Mouse (Mus musculus): ENCODE measurements around the gene Nelfa. TPM values are rescaled to one million over a fixed set of nuclear protein-coding genes. Genes with fewer than 3 reads are reported as not detected.
"Not testable (repeated sequence)": the region's sequence is repeated elsewhere in the genome, so short reads cannot be mapped to it uniquely, and the experiment has no call there.

Nelfa gene
- polyA plus RNA-seq (2015; fragmentation: Nextera tagmentation; extraction: Ambion mirVana) = 45.2 and 51.5 TPM in 2 replicates

DNA sequence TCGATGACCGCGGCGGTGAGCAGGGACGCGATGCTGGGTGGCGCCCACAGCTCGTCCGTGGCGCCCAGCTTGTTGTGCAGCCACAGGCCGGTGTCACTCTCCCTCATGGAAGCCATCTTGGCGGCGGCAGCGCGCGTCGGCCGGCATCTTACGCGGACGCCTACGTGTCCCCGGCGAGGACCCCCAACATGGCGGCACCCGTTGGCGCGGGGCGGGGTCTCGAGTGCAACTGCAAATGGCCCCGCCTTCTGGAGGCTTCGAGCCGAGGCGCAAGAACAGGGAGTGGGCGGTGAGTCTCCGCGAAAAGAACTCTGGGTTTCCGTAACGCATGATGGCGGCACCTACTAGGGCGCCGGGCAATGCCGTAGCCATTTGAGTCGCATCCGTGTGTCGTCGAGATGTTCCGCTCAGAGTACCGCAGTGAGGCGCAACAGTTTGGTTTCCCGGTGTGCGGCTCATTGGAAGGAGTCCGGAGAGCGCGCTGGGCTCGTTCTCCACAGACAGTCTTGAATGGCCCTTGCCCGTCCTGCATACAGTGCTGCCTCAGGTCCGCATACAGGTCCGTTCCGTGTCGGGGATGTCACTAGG, at the start of gene Nelfa:
Nelfa (minus strand) TSS at position 294 of the 588 bp plus-strand sequence.
- DNase-seq (ENCODE audit: low spot score) = peak; percentile 99

- peak; percentile 88 for DNase-seq (ENCODE audit: low spot score)
Measured at GRCm38 (mm10) chr5:33983309-33984121, 47.3 kb upstream of the Nelfa start, which contains the start of gene Gm1673. TSS of gene Gm1673 (plus strand) at chr5:33983433.

DNA sequence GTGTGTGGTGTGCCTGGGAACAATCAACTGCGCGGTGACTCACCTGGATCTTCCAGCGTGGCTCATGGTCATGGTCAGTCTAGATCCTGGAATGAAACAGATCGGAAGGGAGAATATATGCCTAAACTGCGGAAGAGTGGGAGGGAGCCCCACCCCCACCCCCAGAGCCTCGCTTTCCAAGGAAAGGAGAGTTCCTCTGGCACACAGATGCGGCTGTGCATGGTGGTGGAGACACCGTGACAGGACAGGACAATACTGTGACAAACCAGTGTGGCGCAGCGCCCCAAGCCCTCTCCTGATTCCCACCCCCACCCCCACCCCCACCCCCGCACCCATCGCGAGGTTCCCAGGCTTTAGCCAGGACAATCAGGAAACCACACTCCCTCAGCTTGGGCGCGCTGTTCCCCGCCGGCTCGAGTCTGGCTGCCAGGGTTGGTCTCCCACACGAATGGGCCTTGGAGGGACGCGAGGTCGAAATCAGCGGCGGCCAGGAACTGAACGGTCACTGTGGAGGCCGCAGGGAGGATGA, 46.6 kb upstream of the Nelfa start:
- no peak for DNase-seq (ENCODE audit: low spot score)

DNA sequence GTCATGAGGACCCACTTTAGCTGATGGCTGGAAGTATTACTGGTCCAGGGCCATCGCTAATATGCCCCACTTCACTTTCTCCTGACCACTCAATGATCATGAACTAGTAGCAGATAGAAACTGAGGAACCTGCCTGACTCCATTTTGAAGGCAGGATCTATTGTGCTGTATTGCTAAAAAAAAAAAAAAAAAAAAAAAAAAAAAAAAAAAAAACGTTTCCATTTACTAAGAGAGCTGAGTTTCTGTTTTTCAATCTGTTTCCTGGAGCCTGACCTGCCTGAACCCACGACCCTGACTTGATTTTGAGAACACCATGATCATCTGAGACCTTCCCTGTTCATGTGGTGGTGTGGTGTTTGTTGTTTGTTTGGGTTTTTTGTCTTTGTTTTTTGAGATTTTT, 40.1 kb upstream of the Nelfa start:
- DNase-seq (ENCODE audit: low spot score) = no peak

GRCm38 (mm10) chr5:33974736-33975135, 38.5 kb upstream of the Nelfa start:
- DNase-seq (ENCODE audit: low spot score) = no peak

- no peak for DNase-seq (ENCODE audit: low spot score)
Measured at GRCm38 (mm10) chr5:33959382-33959781, 23.2 kb upstream of the Nelfa start.

DNA sequence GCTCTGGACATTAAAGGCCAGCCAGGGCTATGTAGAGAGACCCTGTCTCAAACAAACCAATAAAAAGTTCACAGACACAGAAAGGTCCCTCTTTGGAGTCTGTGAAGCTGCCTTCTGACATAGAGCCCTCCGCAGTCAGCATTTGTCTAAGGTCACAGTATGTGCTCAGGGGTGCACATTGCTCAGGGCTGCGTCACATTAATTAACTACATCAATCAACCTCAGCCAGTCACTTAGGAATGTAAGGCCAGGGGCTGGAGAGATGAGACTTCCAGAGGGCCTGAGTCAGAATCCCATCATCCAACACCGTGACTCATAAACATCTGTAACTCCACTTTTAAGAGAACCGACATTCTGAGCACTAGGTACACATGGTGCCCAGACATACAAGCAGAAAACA, 19.7 kb upstream of the Nelfa start:
- no peak for DNase-seq (ENCODE audit: low spot score)

DNA sequence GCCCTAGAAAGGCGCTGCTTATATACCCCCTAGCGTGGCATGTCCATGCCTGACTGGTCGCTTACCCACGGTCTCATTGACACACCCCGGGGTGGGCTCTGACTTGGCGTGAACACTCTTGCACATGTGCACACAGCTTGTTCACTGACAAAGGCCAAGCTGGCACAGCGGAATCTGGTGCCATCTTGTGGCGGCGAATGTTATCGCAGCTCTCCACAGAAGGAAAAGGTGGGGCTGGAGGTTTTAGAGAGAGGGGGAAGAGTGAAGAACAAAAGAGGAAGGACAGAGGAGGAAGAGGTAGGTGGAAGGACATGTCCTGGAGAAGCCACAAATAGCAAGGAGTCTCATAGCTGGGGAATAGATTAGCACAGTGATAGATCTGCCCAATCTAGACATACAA, 18.1 kb upstream of the Nelfa start:
- DNase-seq (ENCODE audit: low spot score) = peak; percentile 64

DNA sequence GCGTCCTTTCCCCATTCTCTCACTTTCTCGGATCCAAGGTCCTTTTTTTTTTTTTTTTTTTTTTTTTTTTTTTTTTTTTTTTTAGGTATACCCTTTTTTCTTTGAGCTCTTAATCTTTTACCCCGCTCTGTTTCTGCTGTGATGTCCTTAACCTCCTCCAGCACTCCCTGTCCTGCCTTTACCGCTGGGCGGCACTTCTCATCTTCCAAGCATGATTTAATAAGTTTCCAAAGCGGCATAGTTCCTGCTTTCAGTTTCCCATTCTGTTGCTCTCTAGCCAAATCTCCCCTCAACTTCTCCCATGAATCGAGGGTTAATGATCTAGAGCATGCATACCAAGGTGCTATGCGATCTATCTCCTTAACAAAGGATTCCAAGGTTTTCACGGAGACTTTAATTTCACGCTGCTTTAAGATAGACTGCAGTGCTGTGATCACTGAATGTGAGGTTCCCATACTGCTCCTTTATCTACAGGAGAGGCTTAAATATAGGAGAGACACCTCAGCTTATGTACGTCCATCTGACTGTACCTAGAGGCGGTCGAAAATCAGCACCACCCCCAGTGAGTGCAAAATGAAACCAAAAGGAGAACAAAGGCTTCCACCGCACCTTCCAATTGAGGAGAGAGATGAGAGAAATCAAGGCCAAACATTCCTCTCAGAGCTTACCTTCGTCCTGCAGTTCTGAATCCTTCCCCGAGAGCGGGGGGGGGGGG, 17.4 kb upstream of the Nelfa start:
- no peak for DNase-seq (ENCODE audit: low spot score)

DNA sequence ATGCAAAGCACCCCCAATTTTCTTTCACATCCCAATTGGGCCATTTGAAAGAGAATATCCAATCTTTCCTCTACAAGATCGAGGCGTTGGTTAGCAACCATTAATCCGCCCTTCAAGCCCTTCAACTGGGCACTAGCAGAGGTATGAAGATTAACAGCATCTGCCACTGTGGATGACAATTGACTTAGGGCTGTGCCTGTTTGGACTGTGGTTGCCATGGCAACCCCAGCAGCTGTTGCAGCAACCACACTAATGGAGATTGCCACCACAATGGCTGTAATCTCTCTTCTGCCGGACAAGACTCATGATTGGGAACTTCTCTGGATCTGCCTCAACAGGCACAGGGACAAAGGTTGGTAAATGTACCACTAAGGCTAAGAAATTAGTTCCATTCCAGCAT, 12.1 kb upstream of the Nelfa start:
- DNase-seq (ENCODE audit: low spot score) = no peak

GRCm38 (mm10) chr5:33947035-33947434, 10.8 kb upstream of the Nelfa start:
- not testable (repeated sequence) for DNase-seq (ENCODE audit: low spot score)

DNA sequence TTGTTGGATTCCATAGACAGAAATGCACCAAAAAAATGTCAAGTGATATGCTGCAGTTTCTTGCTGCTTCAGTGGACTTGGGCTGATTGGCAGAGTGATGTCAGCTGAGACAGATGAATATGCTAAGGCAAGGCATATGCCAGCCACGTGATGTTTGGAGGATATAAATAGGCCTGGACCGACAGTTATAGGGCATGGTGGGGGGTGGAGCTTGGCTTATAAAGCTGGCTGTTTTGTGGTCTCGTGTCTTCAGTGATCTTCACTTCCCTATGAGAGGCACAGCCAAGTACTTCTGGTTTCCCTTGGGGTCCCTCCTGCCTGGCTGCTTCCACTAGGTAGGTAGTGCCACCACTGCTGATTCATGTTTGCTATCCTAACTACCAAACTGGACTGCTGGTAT, 2.2 kb upstream of the Nelfa start:
- no peak for DNase-seq (ENCODE audit: low spot score)

- no peak for DNase-seq (ENCODE audit: low spot score)
Measured at GRCm38 (mm10) chr5:33937230-33937629, 1.0 kb upstream of the Nelfa start.

GRCm38 (mm10) chr5:33935700-33936111, 507 bp downstream of the Nelfa start:
- no peak for DNase-seq (ENCODE audit: low spot score)

DNA sequence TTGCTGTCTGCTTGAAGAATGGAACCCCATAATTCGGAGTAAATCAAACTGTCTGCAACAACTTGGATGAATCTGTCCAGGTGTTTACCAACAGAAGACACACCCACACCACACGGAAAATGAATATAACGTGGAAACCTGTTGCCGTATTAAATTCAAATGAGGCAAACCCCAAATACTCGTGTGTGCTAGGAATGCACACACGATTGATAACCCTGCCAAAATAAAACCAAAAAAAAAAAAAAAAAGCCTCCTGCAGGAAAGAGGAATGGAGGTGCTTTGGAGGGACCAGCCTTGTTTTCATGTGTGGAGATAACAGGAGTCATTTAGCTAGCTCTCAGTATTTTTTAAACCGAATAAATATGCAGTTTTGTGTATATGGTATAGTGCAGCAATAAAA, 1.3 kb downstream of the Nelfa start:
- DNase-seq (ENCODE audit: low spot score) = no peak

DNA sequence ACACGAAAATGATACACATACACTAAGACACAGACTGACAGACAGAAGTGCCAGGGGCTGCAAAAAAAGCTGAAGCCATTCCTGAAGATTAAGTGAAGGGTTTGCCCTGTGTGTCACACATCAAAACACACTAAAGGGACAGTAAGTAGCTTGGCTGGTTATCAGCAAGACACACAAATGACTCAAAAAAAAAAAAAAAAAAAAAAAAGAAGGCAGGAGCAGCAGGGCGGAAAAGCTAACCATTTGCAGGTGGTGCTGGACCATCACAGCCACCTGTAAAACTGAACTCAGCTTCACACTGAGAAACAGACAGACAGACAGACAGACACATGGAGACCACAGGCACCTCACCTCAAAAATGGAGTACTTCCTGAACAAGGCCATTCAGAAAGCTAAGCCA, 2.1 kb downstream of the Nelfa start:
- peak; percentile 15 for DNase-seq (ENCODE audit: low spot score)

DNA sequence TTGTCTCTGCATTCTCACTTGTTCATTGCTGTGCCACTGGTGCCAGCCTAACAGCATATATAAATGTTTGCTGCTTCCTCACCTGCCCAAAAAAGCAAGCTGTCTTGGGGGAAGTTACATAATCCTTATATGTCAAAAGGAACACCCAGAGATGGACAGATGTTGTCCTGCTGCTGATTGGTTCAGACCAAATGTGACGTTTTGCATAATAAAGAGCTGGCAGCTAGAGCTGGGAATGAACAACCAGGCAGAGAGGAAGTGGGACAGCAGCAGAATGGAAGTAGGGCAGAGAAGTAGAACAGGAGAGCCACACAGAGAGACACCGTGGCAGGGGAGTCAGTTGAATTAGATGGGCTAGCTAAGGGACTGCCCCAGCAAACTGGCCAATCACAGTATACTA, 3.8 kb downstream of the Nelfa start:
- DNase-seq (ENCODE audit: low spot score) = no peak

- no peak for DNase-seq (ENCODE audit: low spot score)
Measured at GRCm38 (mm10) chr5:33926170-33926569, 10.0 kb downstream of the Nelfa start.

GRCm38 (mm10) chr5:33922566-33922965, 13.6 kb downstream of the Nelfa start:
- no peak for DNase-seq (ENCODE audit: low spot score)

DNA sequence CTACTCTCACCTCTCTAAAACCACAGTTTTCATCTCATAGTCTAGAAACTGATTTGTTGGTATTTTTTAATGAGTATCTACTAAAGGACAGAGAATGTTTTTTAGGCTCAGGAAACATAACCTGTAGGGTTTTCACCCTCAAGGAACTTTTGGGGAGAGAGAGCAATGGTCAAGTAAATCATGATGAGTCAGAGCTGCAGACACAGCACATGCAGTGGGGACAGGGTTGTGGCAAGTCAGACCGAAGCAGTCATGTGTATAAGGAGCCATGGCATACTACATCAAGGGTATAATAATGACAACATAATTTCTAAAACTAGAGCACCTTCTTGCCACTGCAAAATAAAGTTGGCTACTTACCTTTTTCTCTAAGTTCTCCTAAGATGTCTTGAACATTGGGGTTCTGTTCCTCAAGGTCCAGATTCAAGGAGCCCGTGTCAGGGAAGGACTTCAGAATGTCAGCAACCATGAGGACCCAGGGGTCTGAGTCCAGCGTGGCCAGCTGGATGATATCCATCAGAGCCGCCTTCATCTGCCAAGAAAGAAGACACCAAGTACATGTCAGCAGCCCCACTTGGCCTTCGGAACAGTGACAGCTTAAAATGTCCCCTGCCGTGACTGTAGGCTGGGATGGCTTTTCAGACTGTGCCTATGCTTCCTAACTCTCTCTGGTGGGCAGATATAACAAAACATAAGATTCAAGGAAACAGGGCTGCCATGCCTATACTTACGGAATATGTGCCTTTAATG, 14.6 kb downstream of the Nelfa start:
- no peak for DNase-seq (ENCODE audit: low spot score)

GRCm38 (mm10) chr5:33920924-33921323, 15.3 kb downstream of the Nelfa start:
- no peak for DNase-seq (ENCODE audit: low spot score)

Data from thymus, postnatal 0 days (tissue).